Mouse (Mus musculus) midbrain, embryonic 10.5 days (tissue): ENCODE measurements at regions not wholly inside any gene's neighbourhood (a gene's known extent, or its start where the extent isn't known, plus 50 kb on each side); places are given as distances from the start of the nearest gene placed in this dataset.
"Not testable (repeated sequence)": the region's sequence is repeated elsewhere in the genome, so short reads cannot be mapped to it uniquely, and the experiment has no call there.

Experiments
- DNase-seq: peaks from one replicate; pipeline ENCODE4 v3.0.0-alpha.2; 2017; ENCODE audit warnings: low spot score
- H3K27ac ChIP-seq: fragments of 300-500 bp; sonication (generic); replicated peaks from 2 replicates; pipeline ENCODE4 v1.5.1; 2016; ENCODE audit warnings: mild to moderate bottlenecking
- H3K27me3 ChIP-seq: fragments of 300-500 bp; sonication (generic); 2 replicates; pipeline ENCODE4 v1.6.1; 2016; ENCODE audit warnings: low read depth, mild to moderate bottlenecking; ENCODE audit not compliant: poor library complexity, severe bottlenecking
- H3K36me3 ChIP-seq: fragments of 300-500 bp; sonication (generic); 2 replicates; pipeline ENCODE4 v1.6.1; 2016; ENCODE audit warnings: mild to moderate bottlenecking, moderate library complexity
- H3K4me1 ChIP-seq: fragments of 300-500 bp; sonication (generic); 2 replicates; pipeline ENCODE4 v1.6.1; 2016
- H3K4me3 ChIP-seq: fragments of 300-500 bp; sonication (generic); 2 replicates; pipeline ENCODE4 v1.5.1; 2016; ENCODE audit warnings: mild to moderate bottlenecking, moderate library complexity
- H3K9me3 ChIP-seq: fragments of 300-500 bp; sonication (generic); replicated peaks from 2 replicates; pipeline ENCODE4 v1.6.1; 2016; ENCODE audit warnings: mild to moderate bottlenecking
- WGBS: fragments of 180-500 bp; shearing (Covaris S2); methylation state at CpG from one replicate; pipeline ENCODE4 v1.1.7; 2016; 5-methylcytosine and 5-hydroxymethylcytosine counted together

DNA sequence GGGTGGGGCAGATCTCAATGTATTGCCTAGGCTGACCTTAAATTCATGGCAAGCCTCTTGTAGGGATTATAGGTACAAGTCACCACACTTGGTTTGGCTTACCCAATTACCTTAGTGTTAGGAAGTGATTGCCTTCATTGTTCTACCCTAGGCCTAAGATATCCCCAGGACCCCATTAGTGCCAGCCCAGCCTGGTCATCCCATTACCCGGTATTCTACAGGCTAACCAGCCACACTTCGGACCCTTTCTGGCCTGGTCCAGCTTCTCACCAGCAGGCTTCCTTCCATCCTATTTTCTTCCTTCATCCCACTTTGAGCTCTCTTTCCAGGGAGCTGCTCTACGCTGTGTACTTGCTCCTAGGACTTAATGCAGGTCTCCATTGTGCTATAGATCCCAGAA lies 59.5 kb downstream of the Tex35 start:
- no peaks in the 10 kb centered on the region for H3K9me3 ChIP-seq
- H3K27me3 ChIP-seq = peaks cover 25% of the 10 kb centered on the region; the same call in 1 of the 2 replicates
- WGBS = 83% methylated on average over 3 of the region's 3 CpGs
- H3K27ac ChIP-seq = peak overlapping the region; percentile 75
- no peaks in the 10 kb centered on the region for H3K36me3 ChIP-seq
- no peak for DNase-seq
- no peak overlapping the region for H3K4me3 ChIP-seq
- H3K4me1 ChIP-seq = peaks cover 34% of the 10 kb centered on the region

DNA sequence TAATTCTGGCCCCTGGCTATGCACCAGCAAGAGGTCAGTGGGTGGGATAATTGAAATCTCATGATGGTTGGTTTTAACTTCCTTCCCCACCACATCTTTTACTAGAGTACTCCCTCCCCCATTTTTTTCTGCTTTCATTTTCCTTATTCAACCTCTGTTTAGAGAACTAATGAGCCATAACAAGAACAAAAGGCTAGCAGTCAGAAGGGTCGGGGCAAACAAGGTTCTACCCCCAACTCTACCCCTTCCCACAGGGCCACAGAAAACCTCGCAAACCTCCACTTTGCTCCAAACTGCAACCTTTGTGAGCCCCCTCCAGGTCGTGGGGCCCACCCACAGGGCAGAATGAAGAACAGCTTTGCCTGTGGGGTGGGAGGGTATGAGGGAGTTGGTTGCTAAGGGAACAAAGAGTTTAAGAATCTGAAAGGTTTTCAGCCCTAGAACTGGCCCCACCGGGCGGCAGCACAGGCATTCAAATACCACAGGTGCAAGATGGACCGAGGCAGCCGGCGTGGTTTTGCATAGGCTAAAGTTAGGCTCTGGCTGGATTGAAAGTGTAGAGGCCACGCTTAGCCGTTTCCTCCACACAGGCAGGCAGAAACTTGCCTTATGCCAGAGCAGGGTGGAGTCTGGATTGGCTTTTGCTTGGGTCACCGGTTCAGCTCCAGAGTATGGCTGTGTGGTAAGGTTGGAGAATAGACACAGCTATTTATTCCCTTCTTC lies 60.1 kb downstream of the Tex35 start:
- Histone ChIP-seq H3K9me3 (no peaks in the 10 kb centered on the region), H3K4me3 (0 out of 2 replicates have a peak overlapping the region, but pooled peaks have one; percentile 0), H3K27ac (peak overlapping the region; percentile 75), H3K4me1 (peaks cover 39% of the 10 kb centered on the region), H3K27me3 (peaks cover 25% of the 10 kb centered on the region; the same call in 1 of the 2 replicates), H3K36me3 (no peaks in the 10 kb centered on the region)
- peak; percentile 73 for DNase-seq
- WGBS = 13% methylated on average over 11 of the region's 11 CpGs

DNA sequence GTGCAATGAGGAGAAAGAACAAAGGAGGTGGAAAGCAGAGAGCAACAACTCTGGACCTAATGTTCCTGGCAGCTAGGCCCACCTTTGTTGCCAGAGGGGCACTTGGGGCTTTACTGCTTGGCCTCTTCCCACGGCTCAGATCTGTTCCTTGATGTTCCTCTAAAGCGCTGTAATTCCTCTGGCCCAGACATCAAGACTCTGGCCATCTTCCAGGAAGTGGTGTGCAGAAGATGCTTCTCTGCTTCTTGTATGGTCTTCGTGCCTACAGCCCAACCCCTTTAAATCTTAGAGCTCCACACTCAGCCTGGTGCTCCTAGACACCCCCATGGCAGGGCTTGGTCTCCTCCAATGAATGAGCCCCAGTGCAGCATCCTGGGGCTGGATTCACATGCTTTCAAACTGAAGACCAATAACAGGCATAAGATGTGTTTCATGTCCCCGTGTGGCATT lies 60.7 kb downstream of the Tex35 start:
- H3K9me3 ChIP-seq = no peaks in the 10 kb centered on the region
- WGBS = 50% methylated on average over 4 of the region's 4 CpGs
- H3K4me1 ChIP-seq = peaks cover 39% of the 10 kb centered on the region
- DNase-seq = peak; percentile 34
- H3K27ac ChIP-seq = peak overlapping the region; percentile 75
- H3K27me3 ChIP-seq = peaks cover 25% of the 10 kb centered on the region; the same call in 1 of the 2 replicates
- H3K36me3 ChIP-seq = no peaks in the 10 kb centered on the region
- H3K4me3 ChIP-seq = 0 out of 2 replicates have a peak overlapping the region, but pooled peaks have one; percentile 0

DNA sequence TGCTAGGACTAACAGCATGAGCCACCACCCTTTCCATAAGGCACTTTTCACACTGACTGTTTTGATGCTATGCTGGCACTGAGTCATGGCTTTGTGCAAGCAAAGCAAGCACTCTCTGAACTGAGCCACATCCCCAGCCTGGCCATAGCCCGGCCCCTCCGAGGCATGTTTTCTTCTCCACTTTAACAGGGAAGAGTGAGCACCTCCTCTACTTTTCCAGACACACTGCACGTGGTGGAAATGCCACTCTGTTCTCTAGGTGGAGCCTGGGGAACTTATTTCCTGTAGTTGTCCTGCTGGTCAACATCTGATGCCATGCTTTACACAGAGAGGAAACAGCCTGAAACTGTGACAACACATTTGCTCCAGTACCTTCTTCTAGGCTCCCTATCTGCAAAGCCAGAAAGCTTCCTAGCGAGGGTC lies 61.7 kb downstream of the Tex35 start:
- Histone ChIP-seq H3K9me3 (no peaks in the 10 kb centered on the region), H3K36me3 (no peaks in the 10 kb centered on the region), H3K27me3 (peaks cover 25% of the 10 kb centered on the region; the same call in 1 of the 2 replicates), H3K27ac (no peak overlapping the region), H3K4me1 (peaks cover 36% of the 10 kb centered on the region), H3K4me3 (no peak overlapping the region)
- no peak for DNase-seq
- WGBS = 85% methylated on average over 4 of the region's 4 CpGs

DNA sequence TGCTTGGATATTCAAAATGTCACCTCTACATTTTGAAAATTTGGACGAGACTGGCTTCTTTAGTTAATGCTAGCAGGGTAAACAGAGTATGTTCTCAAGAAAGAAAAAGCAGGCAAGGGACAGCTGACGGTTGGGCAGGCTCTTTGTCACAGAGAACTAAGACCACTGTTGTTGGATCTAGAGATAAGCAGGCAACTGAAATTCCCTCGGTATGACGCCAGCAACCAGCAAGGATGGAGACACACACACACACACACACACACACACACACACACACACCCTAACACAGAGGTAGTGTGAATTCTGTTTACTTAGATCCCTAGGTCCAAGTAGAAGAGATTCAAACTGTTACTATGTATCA lies 68.7 kb downstream of the Tex35 start:
- Histone ChIP-seq H3K9me3 (no peaks in the 10 kb centered on the region), H3K4me3 (peak overlapping the region; percentile 23), H3K36me3 (no peaks in the 10 kb centered on the region), H3K4me1 (peaks cover 55% of the 10 kb centered on the region), H3K27ac (peak overlapping the region; percentile 78), H3K27me3 (no peaks in the 10 kb centered on the region)
- 13% methylated on average over 4 of the region's 4 CpGs for WGBS
- DNase-seq = no peak

DNA sequence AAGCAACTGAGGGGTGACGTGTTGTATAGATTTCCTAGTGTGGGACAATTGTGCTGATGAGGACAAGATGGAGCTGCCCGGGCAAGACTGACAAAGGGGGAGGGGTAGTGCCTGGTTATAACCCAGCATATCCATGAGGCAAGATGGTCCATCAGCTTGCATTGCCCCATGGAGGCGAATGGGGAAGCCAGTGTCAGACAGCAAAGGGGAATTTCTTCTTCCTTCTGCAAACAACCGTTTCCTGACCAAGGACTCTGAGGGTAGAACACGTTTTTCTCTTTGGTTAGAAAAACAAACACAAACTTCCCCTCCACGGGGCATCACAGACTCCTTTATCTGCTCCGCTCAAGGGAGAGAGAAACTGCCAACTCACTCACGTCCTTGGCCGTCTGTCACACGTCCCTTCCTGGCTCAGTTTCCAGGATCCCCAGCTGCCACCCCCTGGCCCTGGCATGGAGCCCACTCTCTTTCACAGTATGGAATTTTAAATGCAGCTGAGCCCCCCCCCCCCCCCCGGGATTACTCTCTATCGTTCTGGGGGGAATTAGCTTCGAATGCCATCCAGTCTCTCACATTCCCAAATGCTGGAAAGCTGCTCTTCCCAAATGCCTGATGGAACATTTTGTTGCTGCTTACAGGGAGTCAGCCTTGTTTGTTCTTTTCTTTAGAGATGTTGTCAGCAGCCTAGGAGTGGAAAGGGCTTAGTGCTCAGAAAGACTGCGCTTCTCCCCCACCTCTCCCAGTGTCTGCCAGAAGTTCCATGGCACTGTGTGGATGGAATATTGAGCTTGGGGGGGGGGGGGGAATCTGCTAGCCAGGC lies 69.3 kb downstream of the Tex35 start:
- peaks cover 55% of the 10 kb centered on the region for H3K4me1 ChIP-seq
- H3K4me3 ChIP-seq = peak overlapping the region; percentile 23
- peak; percentile 55 for DNase-seq

DNA sequence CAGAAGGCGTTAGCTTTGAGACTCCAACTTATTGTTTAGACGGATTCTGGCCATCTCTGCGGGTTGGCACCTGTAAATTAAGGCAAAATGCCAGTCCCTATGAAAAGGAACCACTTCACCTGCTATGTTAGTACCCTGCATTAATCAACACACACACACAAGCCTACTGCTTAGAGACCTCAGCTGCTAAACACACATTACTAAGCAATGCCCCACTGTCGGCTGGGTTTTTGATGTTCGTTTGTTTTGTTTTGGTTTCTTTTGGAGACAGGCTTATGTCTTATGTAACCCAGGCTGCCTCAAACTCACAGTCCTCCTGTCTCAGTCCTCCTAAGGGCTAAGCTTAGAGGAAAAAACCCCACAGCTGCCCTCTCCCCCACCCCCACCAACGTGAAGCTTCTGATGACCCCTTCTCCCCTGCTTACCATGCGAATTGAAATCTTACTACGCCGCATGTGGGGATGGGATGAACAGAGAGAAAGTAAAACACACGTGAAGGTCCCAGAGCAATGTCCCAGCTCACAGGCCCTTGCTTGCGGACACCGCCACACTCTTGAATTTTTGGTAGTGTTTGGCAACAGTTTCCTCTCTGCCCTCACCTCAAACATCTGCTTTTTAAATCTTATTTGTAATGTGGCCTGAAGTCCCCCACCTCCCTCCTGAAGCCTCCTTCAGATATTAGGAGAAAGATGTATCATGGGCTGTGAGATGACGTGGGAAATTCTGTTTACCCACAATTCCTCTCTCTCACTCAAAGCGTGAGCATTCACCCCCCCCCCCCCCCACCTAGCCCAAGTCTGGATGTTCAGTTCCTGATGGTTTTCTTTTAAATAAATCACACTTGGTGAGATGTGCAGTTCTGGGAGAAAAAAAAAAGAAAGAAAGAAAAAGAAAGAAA lies 70.1 kb downstream of the Tex35 start:
- no peaks in the 10 kb centered on the region for H3K27me3 ChIP-seq
- peaks cover 47% of the 10 kb centered on the region for H3K4me1 ChIP-seq
- no peaks in the 10 kb centered on the region for H3K36me3 ChIP-seq
- no peak overlapping the region for H3K4me3 ChIP-seq
- H3K27ac ChIP-seq = peak overlapping the region; percentile 78
- no peaks in the 10 kb centered on the region for H3K9me3 ChIP-seq
- 66% methylated on average over 14 of the region's 14 CpGs for WGBS
- DNase-seq = no peak

More for the DNA sequence above, 69.3 kb downstream of the Tex35 start:
- H3K27ac ChIP-seq = peak overlapping the region; percentile 78
- H3K36me3 ChIP-seq = no peaks in the 10 kb centered on the region
- 22% methylated on average over 14 of the region's 14 CpGs for WGBS
- H3K9me3 ChIP-seq = no peaks in the 10 kb centered on the region
- H3K27me3 ChIP-seq = no peaks in the 10 kb centered on the region

DNA sequence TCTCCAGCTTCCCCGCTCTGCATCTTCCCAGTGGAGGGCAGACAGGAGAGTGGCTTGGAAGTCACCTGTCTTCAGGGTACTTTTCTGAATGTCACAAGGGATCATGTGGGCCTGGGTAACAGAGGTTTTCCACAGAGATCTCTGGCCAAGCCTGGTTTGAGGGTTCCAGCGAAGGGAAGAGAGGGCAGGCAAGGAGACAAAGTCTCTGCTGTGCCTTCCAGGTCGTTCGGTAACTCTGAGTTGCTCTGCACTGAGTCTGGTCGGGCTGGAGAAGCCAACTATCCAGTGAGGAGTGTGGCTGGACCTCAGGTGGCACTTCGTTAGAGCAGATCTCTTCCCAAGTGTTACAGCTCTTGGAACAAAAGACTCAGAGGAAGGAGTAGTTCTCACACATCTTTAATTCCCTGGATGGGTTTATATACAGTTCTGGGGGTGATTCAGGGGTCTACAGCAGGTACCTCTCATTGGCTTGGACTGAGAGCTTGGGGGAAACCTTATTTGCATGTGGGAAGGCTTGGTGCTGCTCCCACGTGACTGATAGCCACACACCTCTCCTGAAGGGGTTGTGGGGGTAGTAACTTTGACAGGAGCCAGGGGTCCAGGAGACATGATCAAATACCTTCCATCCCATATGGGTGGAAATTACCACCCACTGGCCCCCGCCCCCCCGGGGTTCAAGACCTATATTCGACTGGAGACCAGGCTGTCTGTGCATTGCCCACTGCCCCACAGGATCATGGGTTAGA lies 71.1 kb downstream of the Tex35 start:
- H3K27ac ChIP-seq = peak overlapping the region; percentile 78
- DNase-seq = no peak

DNA sequence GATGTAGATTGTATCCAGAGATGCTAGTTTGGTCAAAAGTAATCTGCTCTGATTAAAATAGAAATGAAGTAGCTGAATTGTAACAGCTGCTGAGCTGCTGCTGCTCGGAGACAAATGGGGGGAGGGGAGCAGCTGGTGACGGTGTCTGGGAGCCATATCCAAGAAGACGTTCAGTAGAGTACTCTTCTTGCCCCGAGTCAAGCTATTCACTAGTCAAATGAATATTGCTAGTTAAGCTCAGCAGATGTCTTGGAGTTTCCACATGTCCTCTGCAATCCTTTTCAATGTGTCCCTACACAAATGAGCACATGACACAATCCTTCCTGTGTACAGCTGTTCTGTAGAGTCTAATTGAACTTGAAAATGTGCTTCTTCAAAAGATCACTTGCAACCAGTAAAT lies 71.7 kb downstream of the Tex35 start:
- Histone ChIP-seq H3K9me3 (no peaks in the 10 kb centered on the region), H3K27me3 (no peaks in the 10 kb centered on the region), H3K4me3 (no peak overlapping the region), H3K36me3 (no peaks in the 10 kb centered on the region), H3K4me1 (peaks cover 47% of the 10 kb centered on the region), H3K27ac (peak overlapping the region; percentile 78)
- no peak for DNase-seq
- WGBS = 53% methylated on average over 4 of the region's 4 CpGs

More for the DNA sequence above, 71.1 kb downstream of the Tex35 start:
- no peaks in the 10 kb centered on the region for H3K36me3 ChIP-seq
- no peaks in the 10 kb centered on the region for H3K27me3 ChIP-seq
- no peak overlapping the region for H3K4me3 ChIP-seq
- peaks cover 47% of the 10 kb centered on the region for H3K4me1 ChIP-seq
- no peaks in the 10 kb centered on the region for H3K9me3 ChIP-seq
- WGBS = 85% methylated on average over 10 of the region's 10 CpGs

DNA sequence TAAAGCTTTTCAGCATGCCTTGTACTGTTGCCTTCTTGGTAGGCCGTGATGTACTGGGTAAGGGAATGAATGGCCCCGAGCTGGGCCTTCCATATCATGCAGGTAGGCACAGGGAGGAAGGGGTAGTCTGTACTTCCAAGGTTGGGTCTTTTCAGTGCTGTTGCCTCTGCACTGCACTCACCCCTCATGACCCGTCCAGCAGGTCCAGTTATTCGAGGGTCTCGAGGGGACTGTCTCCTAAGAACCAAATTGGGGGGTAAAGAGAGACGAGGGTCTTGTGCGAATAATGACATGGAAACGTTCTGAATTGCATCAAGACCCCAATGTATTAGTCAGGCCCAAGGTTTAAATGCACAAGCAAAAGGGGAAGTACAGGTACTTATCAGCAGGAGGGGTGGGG lies 73.3 kb downstream of the Tex35 start:
- H3K4me1 ChIP-seq = peaks cover 39% of the 10 kb centered on the region
- not testable (repeated sequence) for H3K36me3 ChIP-seq, H3K27ac ChIP-seq, DNase-seq, H3K9me3 ChIP-seq, H3K4me3 ChIP-seq, H3K27me3 ChIP-seq
- 95% methylated on average over 8 of the region's 8 CpGs for WGBS

DNA sequence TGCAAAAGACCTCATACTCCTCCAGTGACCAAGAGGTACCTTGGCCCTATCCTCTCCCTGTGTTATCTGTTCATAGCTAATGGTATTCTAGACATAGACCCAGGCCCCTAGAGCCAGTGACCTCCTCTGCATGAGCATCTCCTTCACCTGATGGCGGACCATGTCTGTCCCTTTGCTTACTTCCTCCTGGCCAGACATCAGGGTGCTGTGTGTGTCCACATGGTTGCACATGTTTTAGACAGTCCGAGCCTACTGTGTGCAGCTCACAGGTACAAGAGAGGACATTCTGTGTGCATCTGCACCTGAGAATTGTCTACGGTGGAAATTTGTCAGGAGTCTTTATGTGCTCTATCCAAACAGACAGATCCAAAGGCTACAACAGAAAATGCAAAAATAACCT lies 79.8 kb downstream of the Tex35 start:
- DNase-seq = no peak
- Histone ChIP-seq H3K4me1 (peaks cover 27% of the 10 kb centered on the region), H3K27ac (no peak overlapping the region), H3K36me3 (no peaks in the 10 kb centered on the region), H3K4me3 (no peak overlapping the region), H3K27me3 (no peaks in the 10 kb centered on the region), H3K9me3 (no peaks in the 10 kb centered on the region)
- WGBS = 93% methylated on average over 3 of the region's 3 CpGs

DNA sequence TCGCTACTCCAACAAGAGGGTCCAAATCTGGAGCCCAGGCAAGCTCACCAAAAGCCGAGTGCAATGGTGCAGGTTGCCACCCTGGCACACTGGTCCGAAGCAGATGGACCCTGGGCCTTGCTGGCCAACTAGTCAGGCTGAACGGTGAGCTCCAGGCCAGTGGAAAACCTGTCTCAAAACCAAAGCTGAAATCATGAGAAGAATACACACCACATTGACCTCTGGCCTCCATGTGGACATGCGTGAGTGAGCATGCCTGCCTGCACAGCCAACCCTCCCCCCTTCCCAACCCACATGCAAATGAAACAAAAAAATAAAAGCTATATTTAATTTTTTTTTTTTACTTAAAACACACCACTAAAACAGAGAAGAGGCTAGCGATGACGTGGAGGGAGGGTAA lies 80.8 kb downstream of the Tex35 start:
- Histone ChIP-seq H3K27me3 (no peaks in the 10 kb centered on the region), H3K27ac (peak overlapping the region; percentile 33; the same call in 1 of the 2 replicates), H3K4me3 (no peak overlapping the region), H3K9me3 (no peaks in the 10 kb centered on the region), H3K4me1 (peaks cover 32% of the 10 kb centered on the region), H3K36me3 (no peaks in the 10 kb centered on the region)
- WGBS = 79% methylated on average over 7 of the region's 7 CpGs
- DNase-seq = no peak
